Mouse (Mus musculus) CH12.LX (cell line): ENCODE measurements at regions not wholly inside any gene's neighbourhood (a gene's known extent, or its start where the extent isn't known, plus 50 kb on each side); places are given as distances from the start of the nearest gene placed in this dataset.

Experiments used
- DNase-seq: peaks from one replicate; pipeline ENCODE4 v3.0.0-alpha.2; 2013; ENCODE audit errors: extremely low read depth
- H3K27ac ChIP-seq: 2 replicates; pipeline ENCODE4 v1.5.1; 2012; ENCODE audit warnings: low read depth, mild to moderate bottlenecking, control low read depth, moderate library complexity; ENCODE audit not compliant: insufficient read depth
- H3K27me3 ChIP-seq: replicated peaks from 2 replicates; pipeline ENCODE3; 2012; ENCODE audit warnings: inconsistent platforms
- H3K36me3 ChIP-seq, 2 experiments: replicated peaks in 1 of 2; 2 replicates each; pipeline versions ENCODE3 to v1.6.1; 2012; ENCODE audit warnings: inconsistent platforms in 1 of 2, low read length in 1 of 2, mild to moderate bottlenecking in 1 of 2, mixed read lengths in 1 of 2, moderate library complexity in 1 of 2; ENCODE audit not compliant: control insufficient read depth in 1 of 2, insufficient read depth in 1 of 2
- H3K4me1 ChIP-seq, 2 experiments: 2 replicates each; pipeline ENCODE4 v1.6.1; 2012; ENCODE audit warnings: inconsistent platforms in 1 of 2, moderate library complexity in 1 of 2; ENCODE audit not compliant: insufficient read depth in 2 of 2, control insufficient read depth in 1 of 2
- H3K4me2 ChIP-seq: 2 replicates; pipeline ENCODE4 v1.6.1; 2012; ENCODE audit warnings: low read depth, mild to moderate bottlenecking, control low read depth; ENCODE audit not compliant: poor library complexity, insufficient read depth, severe bottlenecking
- H3K4me3 ChIP-seq, 3 experiments: fragments of 150-350 bp in 1 of 3; sonication (generic) in 1 of 3; replicated peaks in 1 of 3; 2 replicates each; pipeline versions ENCODE3 to v1.5.1; 2011 to 2012; ENCODE audit warnings: low read depth in 2 of 3, low read length in 2 of 3, mild to moderate bottlenecking in 2 of 3, moderate library complexity in 2 of 3, control low read depth in 1 of 3, improper control_type of control experiment in 1 of 3, inconsistent platforms in 1 of 3, mixed read lengths in 1 of 3; ENCODE audit not compliant: poor library complexity in 1 of 3
- H3K79me2 ChIP-seq: replicated peaks from 2 replicates; pipeline ENCODE4 v1.6.1; 2012; ENCODE audit warnings: mild to moderate bottlenecking, moderate library complexity; ENCODE audit not compliant: control insufficient read depth, poor library complexity, insufficient read depth, severe bottlenecking; ENCODE audit errors: extremely low read depth
- H3K9ac ChIP-seq: 2 replicates; pipeline ENCODE4 v1.6.1; 2012; ENCODE audit warnings: low read depth, mild to moderate bottlenecking, control low read depth, moderate library complexity; ENCODE audit not compliant: insufficient read depth
- H3K9me3 ChIP-seq: replicated peaks from 2 replicates; pipeline ENCODE3; 2012; ENCODE audit warnings: low read length, inconsistent platforms, mixed read lengths
- CHD1 ChIP-seq: IDR thresholded peaks from 2 replicates; pipeline ENCODE4 v1.6.1; 2012; ENCODE audit warnings: low read depth, low read length, improper control_type of control experiment, inconsistent platforms
- CHD2 ChIP-seq: IDR thresholded peaks from 2 replicates; pipeline ENCODE4 v1.6.1; 2011; ENCODE audit warnings: low read length, improper control_type of control experiment
- CTCF ChIP-seq, 2 experiments: IDR thresholded peaks in 1 of 2; conservative IDR thresholded peaks in 1 of 2; 2 replicates each; pipeline ENCODE4 v1.5.1; 2011 to 2012; ENCODE audit warnings: low read depth in 2 of 2, low read length in 2 of 2, improper control_type of control experiment in 1 of 2, inconsistent platforms in 1 of 2, mild to moderate bottlenecking in 1 of 2, moderate library complexity in 1 of 2
- EP300 ChIP-seq: IDR thresholded peaks from 2 replicates; pipeline ENCODE4 v1.6.1; 2011; ENCODE audit warnings: low read length, improper control_type of control experiment
- ETS1 ChIP-seq: conservative IDR thresholded peaks from 2 replicates; pipeline ENCODE4 v1.6.1; 2012; ENCODE audit warnings: low read depth, mild to moderate bottlenecking, inconsistent platforms, low read length, improper control_type of control experiment, moderate library complexity
- JUN ChIP-seq: IDR thresholded peaks from 2 replicates; pipeline ENCODE4 v1.6.1; 2011; ENCODE audit warnings: low read depth, mild to moderate bottlenecking, low read length, improper control_type of control experiment, moderate library complexity; ENCODE audit not compliant: insufficient read depth
- JUND ChIP-seq: conservative IDR thresholded peaks from 2 replicates; pipeline ENCODE4 v1.6.1; 2011; ENCODE audit warnings: low read depth, low read length, improper control_type of control experiment
- MAFK ChIP-seq: IDR thresholded peaks from 2 replicates; pipeline ENCODE4 v1.6.1; 2011; ENCODE audit warnings: low read length, improper control_type of control experiment; ENCODE audit not compliant: insufficient replicate concordance
- MAZ ChIP-seq: IDR thresholded peaks from 2 replicates; pipeline ENCODE4 v1.6.1; 2012; ENCODE audit warnings: low read depth, mild to moderate bottlenecking, inconsistent platforms, low read length, improper control_type of control experiment, moderate library complexity
- MXI1 ChIP-seq: IDR thresholded peaks from 2 replicates; pipeline ENCODE4 v1.6.1; 2011; ENCODE audit warnings: mild to moderate bottlenecking, low read depth, low read length, improper control_type of control experiment
- MYC ChIP-seq: IDR thresholded peaks from 2 replicates; pipeline ENCODE4 v1.6.1; 2011; ENCODE audit warnings: low read depth, mild to moderate bottlenecking, improper control_type of control experiment, low read length
- NELFE ChIP-seq: IDR thresholded peaks from 2 replicates; pipeline ENCODE4 v1.6.1; 2011; ENCODE audit warnings: low read depth, low read length, improper control_type of control experiment
- PAX5 ChIP-seq: IDR thresholded peaks from 2 replicates; pipeline ENCODE4 v1.6.1; 2012; ENCODE audit warnings: low read length, inconsistent platforms, mixed read lengths
- POLR2A ChIP-seq: IDR thresholded peaks from 2 replicates; pipeline ENCODE4 v1.6.1; 2011; ENCODE audit warnings: low read depth, mild to moderate bottlenecking, improper control_type of control experiment, low read length
- RCOR1 ChIP-seq: conservative IDR thresholded peaks from 2 replicates; pipeline ENCODE4 v1.6.1; 2012; ENCODE audit warnings: low read depth, mild to moderate bottlenecking, inconsistent platforms, low read length, improper control_type of control experiment
- SIN3A ChIP-seq: IDR thresholded peaks from 2 replicates; pipeline ENCODE4 v1.6.1; 2012; ENCODE audit warnings: low read length, improper control_type of control experiment, inconsistent platforms
- UBTF ChIP-seq: IDR thresholded peaks from 2 replicates; pipeline ENCODE4 v1.6.1; 2012; ENCODE audit warnings: low read depth, mild to moderate bottlenecking, inconsistent platforms, low read length, improper control_type of control experiment, moderate library complexity
- ZC3H11A ChIP-seq: IDR thresholded peaks from 2 replicates; pipeline ENCODE4 v1.6.1; 2012; ENCODE audit warnings: low read depth, mild to moderate bottlenecking, inconsistent platforms, low read length, improper control_type of control experiment
- ZMIZ1 ChIP-seq: IDR thresholded peaks from 2 replicates; pipeline ENCODE4 v1.6.1; 2012; ENCODE audit warnings: low read depth, mild to moderate bottlenecking, inconsistent platforms, low read length, improper control_type of control experiment
- ZNF384 ChIP-seq: IDR thresholded peaks from 2 replicates; pipeline ENCODE4 v1.6.1; 2012; ENCODE audit warnings: low read depth, low read length, improper control_type of control experiment, inconsistent platforms
- dilution Hi-C: fragments of 300-500 bp; cut with MboI; formaldehyde crosslinking; loops from 2 replicates; pipeline ENCODE4 v1.14.3; 2020; ENCODE audit warnings: low sequenced_read_pairs; ENCODE audit not compliant: extremely low pct_unique_long_range_greater_than_20kb, extremely low pct_ligation_motif_present
- in situ Hi-C: fragments of 300-500 bp; cut with MboI; formaldehyde crosslinking; loops from 3 replicates; pipeline ENCODE4 v1.14.3; 2019; ENCODE audit warnings: low sequenced_read_pairs, low pct_ligation_motif_present, low pct_unique_long_range_greater_than_20kb, mixed read lengths

DNA sequence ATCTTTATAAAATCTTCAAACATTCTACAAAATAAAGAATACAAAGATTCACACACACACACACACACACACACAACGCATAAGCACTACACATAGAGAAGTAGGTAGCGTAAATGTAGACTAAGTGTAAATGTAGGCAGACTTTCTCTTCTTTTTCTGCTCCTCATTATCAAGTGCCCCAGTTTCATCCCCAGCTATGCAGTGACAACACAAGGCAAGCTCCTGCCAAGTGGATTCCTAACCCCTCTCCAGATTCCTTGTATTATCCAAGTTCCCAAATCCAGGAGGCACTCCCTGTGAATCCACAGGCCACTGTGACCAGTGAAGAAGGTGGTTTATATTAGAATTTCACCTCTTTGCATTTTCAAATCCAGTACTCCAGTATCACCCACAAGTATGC, 1567.7 kb downstream of the Efna5 start:
- Histone ChIP-seq H3K4me3 (no peak overlapping the region), H3K9me3 (peaks cover 22% of the 10 kb centered on the region), H3K27ac (no peak overlapping the region), H3K4me1 (no peaks in the 10 kb centered on the region), H3K9ac (no peak overlapping the region), H3K27me3 (no peaks in the 10 kb centered on the region), H3K4me2 (no peak overlapping the region), H3K36me3 (no peaks in the 10 kb centered on the region), H3K79me2 (no peaks in the 10 kb centered on the region)
- dilution Hi-C loops (no loop called here), in situ Hi-C loops (no loop called here)
- no peak for TF ChIP-seq MAZ
- TF ChIP-seq JUND = no peak
- no peak for TF ChIP-seq UBTF
- TF ChIP-seq CHD1 = no peak
- TF ChIP-seq MXI1 = no peak
- no peak for TF ChIP-seq ZMIZ1
- no peak for TF ChIP-seq JUN
- TF ChIP-seq ZNF384 = no peak
- no peak for TF ChIP-seq PAX5
- no peak for TF ChIP-seq NELFE
- TF ChIP-seq RCOR1 = no peak
- TF ChIP-seq SIN3A = no peak
- no peak for TF ChIP-seq ETS1
- no peak for TF ChIP-seq ZC3H11A
- TF ChIP-seq CHD2 = no peak
- TF ChIP-seq MYC = no peak
- DNase-seq = no peak

DNA sequence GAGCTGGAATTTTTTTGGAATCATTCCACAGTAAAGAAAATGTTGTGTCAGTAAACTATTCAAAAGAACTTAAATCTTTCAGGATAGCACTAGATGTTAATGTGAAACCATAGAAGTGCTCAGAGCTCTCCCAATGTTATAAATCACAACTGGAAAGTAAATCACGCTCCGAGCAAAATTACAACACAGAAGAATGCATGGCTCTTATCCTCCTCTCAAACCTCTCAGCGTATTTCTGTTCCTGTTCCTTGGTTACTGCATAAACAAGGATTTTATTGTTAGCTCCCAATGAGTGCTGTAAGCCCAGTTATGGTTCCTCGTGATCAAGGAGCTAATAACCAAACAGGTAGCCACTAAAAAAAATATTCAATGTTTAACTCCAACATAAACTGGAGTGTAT, 1569.9 kb downstream of the Efna5 start:
- H3K79me2 ChIP-seq = no peaks in the 10 kb centered on the region
- in situ Hi-C loops (no loop called here), dilution Hi-C loops (no loop called here)
- no peaks in the 10 kb centered on the region for H3K36me3 ChIP-seq
- no peak overlapping the region for H3K4me3 ChIP-seq
- no peak overlapping the region for H3K27ac ChIP-seq
- no peak overlapping the region for H3K9ac ChIP-seq
- no peak overlapping the region for H3K4me2 ChIP-seq
- H3K4me1 ChIP-seq = no peaks in the 10 kb centered on the region
- H3K27me3 ChIP-seq = no peaks in the 10 kb centered on the region
- TF ChIP-seq MAFK (no peak), MXI1 (no peak), UBTF (no peak), EP300 (no peak), POLR2A (no peak), JUND (no peak), CTCF (conservative IDR thresholded peaks at IDR 0.05 in 1 of 2, IDR thresholded peaks at IDR 0.05 in 1 of 2; ENCODE audit: low read depth in 2 of 2, low read length in 2 of 2) (no peak)
- TF ChIP-seq, all 38 proteins: peak for 0
- H3K9me3 ChIP-seq = peaks cover 17% of the 10 kb centered on the region
- DNase-seq = no peak
